Mouse (Mus musculus) hindbrain, embryonic 10.5 days (tissue): Measurements from ENCODE around the gene Ldhal6b. TPM values are rescaled to one million over a fixed set of nuclear protein-coding genes. Genes with fewer than 3 reads are reported as not detected.

Source experiments
- DNase-seq: peaks from one replicate; pipeline ENCODE4 v3.0.0-alpha.2; 2017; ENCODE audit warnings: low spot score
- H3K27ac ChIP-seq: fragments of 300-500 bp; sonication (generic); 2 replicates; pipeline ENCODE4 v1.5.1; 2016; ENCODE audit warnings: mild to moderate bottlenecking, moderate library complexity
- H3K27me3 ChIP-seq: fragments of 300-500 bp; sonication (generic); 2 replicates; pipeline ENCODE4 v1.6.1; 2016; ENCODE audit warnings: mild to moderate bottlenecking; ENCODE audit not compliant: poor library complexity, insufficient read depth, severe bottlenecking
- H3K36me3 ChIP-seq: fragments of 300-500 bp; sonication (generic); 2 replicates; pipeline ENCODE4 v1.6.1; 2016; ENCODE audit warnings: mild to moderate bottlenecking, moderate library complexity
- H3K4me1 ChIP-seq: fragments of 300-500 bp; sonication (generic); replicated peaks from 2 replicates; pipeline ENCODE4 v1.6.1; 2016; ENCODE audit warnings: mild to moderate bottlenecking
- H3K4me3 ChIP-seq: fragments of 300-500 bp; sonication (generic); 2 replicates; pipeline ENCODE4 v1.5.1; 2016; ENCODE audit warnings: mild to moderate bottlenecking, moderate library complexity
- H3K9me3 ChIP-seq: fragments of 300-500 bp; sonication (generic); 2 replicates; pipeline ENCODE4 v1.6.1; 2016; ENCODE audit warnings: mild to moderate bottlenecking, moderate library complexity
- WGBS: fragments of 180-500 bp; shearing (Covaris S2); methylation state at CpG from one replicate; pipeline ENCODE4 v1.1.7; 2016; 5-methylcytosine and 5-hydroxymethylcytosine counted together
- polyA plus RNA-seq: library from polyadenylated mRNA; unstranded; fragments of >200 nt; fragmentation: Nextera tagmentation; extraction: Ambion mirVana; gene quantifications from 2 replicates; pipeline ENCODE4 v1.2.1, GENCODE M21; 2016

Ldhal6b gene
- polyA plus RNA-seq, 1 experiment from 2014 or later, result 0.14 TPM

GRCm38 (mm10) chr17:5424156-5424555 lies 5.6 kb upstream of the Ldhal6b start:
- no peaks in the 10 kb centered on the region for H3K9me3 ChIP-seq
- no peak overlapping the region for H3K4me3 ChIP-seq
- 87% methylated on average over 8 of the region's 8 CpGs for WGBS
- H3K4me1 ChIP-seq, result no peaks in the 10 kb centered on the region
- no peak overlapping the region for H3K27ac ChIP-seq
- no peak for DNase-seq
- H3K36me3 ChIP-seq, result peaks cover 41% of the 10 kb centered on the region
- H3K27me3 ChIP-seq, result no peaks in the 10 kb centered on the region

GRCm38 (mm10) chr17:5421835-5422234 lies 3.3 kb upstream of the Ldhal6b start:
- H3K4me1 ChIP-seq, result no peaks in the 10 kb centered on the region
- H3K36me3 ChIP-seq, result peaks cover 53% of the 10 kb centered on the region
- no peaks in the 10 kb centered on the region for H3K9me3 ChIP-seq
- no peak overlapping the region for H3K27ac ChIP-seq
- DNase-seq, result no peak
- H3K27me3 ChIP-seq, result no peaks in the 10 kb centered on the region
- WGBS, result 58% methylated on average over 4 of the region's 4 CpGs
- H3K4me3 ChIP-seq, result no peak overlapping the region

GRCm38 (mm10) chr17:5419771-5420518 lies 1.4 kb upstream of the Ldhal6b start:
- Histone ChIP-seq H3K27me3 (no peaks in the 10 kb centered on the region), H3K4me3 (no peak overlapping the region), H3K27ac (no peak overlapping the region), H3K4me1 (no peaks in the 10 kb centered on the region), H3K9me3 (no peaks in the 10 kb centered on the region), H3K36me3 (peaks cover 53% of the 10 kb centered on the region)
- DNase-seq, result no peak
- 88% methylated on average over 6 of the region's 6 CpGs for WGBS

DNA sequence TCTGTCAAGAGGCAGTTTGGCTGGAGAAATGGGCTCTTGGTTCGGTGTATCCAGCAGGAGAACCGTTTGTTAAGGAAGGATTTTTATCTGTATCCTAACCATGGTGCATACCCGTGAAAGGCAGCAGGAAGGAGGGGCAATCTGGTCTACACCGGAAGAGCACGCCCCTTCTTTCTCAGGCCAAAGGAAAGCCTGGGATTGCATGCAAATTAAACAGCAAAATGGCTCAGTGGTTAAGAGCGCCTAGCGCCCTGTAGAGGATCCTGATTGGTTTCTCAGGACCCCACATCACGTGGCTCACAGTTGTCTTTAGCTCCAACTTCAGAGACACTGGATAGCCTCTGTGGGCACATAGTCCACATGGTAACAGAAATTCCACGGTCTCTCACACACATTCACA lies 489 bp upstream of the Ldhal6b start:
- peaks cover 56% of the 10 kb centered on the region for H3K36me3 ChIP-seq
- H3K27ac ChIP-seq, result no peak overlapping the region
- no peak for DNase-seq
- H3K4me1 ChIP-seq, result no peaks in the 10 kb centered on the region
- no peaks in the 10 kb centered on the region for H3K27me3 ChIP-seq
- 87% methylated on average over 9 of the region's 9 CpGs for WGBS
- no peak overlapping the region for H3K4me3 ChIP-seq
- H3K9me3 ChIP-seq, result no peaks in the 10 kb centered on the region

DNA sequence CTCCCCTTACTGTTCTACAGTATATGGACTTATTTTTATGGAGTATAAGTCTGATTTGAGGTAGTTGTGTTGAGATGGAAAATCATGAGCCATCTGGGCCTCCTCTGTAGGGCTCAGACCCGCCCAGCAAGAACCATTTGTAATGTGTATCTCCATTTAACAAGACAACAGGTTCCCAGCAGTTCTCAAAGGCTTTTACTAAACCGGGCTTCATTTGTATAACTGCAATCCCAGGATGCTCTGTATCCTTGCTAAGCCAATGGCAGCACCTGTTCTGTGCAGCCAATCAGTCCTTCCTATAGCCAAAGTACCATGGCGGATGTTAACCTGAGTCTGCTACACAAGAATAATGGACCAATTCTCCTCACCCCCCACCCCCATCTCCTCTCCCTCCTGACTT lies 2.0 kb downstream of the Ldhal6b start:
- Histone ChIP-seq H3K4me3 (no peak overlapping the region), H3K4me1 (no peaks in the 10 kb centered on the region), H3K27ac (no peak overlapping the region), H3K27me3 (no peaks in the 10 kb centered on the region), H3K9me3 (no peaks in the 10 kb centered on the region), H3K36me3 (peaks cover 55% of the 10 kb centered on the region)
- WGBS, result 95% methylated on average over 3 of the region's 3 CpGs
- DNase-seq, result no peak

GRCm38 (mm10) chr17:5414041-5414440 lies 4.5 kb downstream of the Ldhal6b start:
- Histone ChIP-seq H3K4me3 (no peak overlapping the region), H3K9me3 (no peaks in the 10 kb centered on the region), H3K27me3 (no peaks in the 10 kb centered on the region), H3K36me3 (peaks cover 55% of the 10 kb centered on the region), H3K4me1 (no peaks in the 10 kb centered on the region), H3K27ac (no peak overlapping the region)
- 91% methylated on average over 3 of the region's 3 CpGs for WGBS
- DNase-seq, result no peak

- Histone ChIP-seq H3K4me3 (no peak overlapping the region), H3K4me1 (no peaks in the 10 kb centered on the region), H3K27ac (no peak overlapping the region), H3K27me3 (no peaks in the 10 kb centered on the region), H3K9me3 (no peaks in the 10 kb centered on the region), H3K36me3 (peaks cover 48% of the 10 kb centered on the region)
- 89% methylated on average over 13 of the region's 13 CpGs for WGBS
- DNase-seq, result no peak
These were observed 5.2 kb downstream of the Ldhal6b start for GRCm38 (mm10) chr17:5413350-5413749.

GRCm38 (mm10) chr17:5412740-5413139 lies 5.8 kb downstream of the Ldhal6b start:
- Histone ChIP-seq H3K36me3 (peaks cover 42% of the 10 kb centered on the region), H3K27ac (no peak overlapping the region), H3K4me1 (no peaks in the 10 kb centered on the region), H3K27me3 (no peaks in the 10 kb centered on the region), H3K4me3 (no peak overlapping the region), H3K9me3 (no peaks in the 10 kb centered on the region)
- no peak for DNase-seq
- WGBS, result 93% methylated on average over 7 of the region's 7 CpGs

DNA sequence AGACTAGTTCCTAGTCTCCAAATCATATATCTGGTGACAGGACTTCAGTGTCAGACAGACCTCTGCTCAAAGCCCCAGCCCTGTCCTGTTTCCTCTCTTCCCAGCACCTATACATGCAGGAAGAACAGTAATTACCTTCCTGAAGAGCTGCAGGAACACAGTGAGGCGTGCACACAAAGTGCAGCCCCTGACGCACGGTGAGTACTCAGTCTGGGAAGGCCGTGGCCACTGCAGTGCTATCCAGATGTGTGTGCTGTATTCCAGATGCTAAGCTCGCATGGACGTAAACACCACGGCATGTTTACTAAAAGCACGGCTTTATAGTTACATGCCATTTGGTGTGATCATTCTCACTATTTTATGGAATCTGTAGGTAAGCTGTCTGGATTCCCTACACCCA lies 6.3 kb downstream of the Ldhal6b start:
- 95% methylated on average over 8 of the region's 8 CpGs for WGBS
- H3K27ac ChIP-seq, result no peak overlapping the region
- no peaks in the 10 kb centered on the region for H3K27me3 ChIP-seq

DNA sequence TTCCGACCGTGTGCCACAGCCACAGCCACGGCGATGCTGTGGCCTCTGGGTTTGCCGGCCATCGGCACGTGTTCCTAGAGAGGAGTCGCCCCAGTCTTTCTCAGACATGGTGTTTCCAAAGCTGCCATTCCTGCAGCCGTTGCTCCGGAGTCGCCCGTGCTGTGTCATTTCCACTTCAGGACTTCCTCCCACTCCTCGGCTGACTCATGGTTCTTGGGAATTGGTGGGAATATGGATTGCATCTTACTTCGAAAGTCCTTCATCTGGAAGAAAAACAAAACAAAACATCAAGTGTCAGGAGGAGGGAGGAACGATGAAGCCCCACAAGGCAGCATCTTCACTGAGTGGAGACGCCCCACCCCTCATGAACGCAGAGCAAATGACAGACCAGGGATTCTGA lies 7.4 kb downstream of the Ldhal6b start:
- 94% methylated on average over 17 of the region's 17 CpGs for WGBS
- Histone ChIP-seq H3K36me3 (peaks cover 36% of the 10 kb centered on the region), H3K9me3 (no peaks in the 10 kb centered on the region), H3K27ac (no peak overlapping the region), H3K4me1 (no peaks in the 10 kb centered on the region), H3K4me3 (no peak overlapping the region), H3K27me3 (0 out of 2 replicates have a peak, but pooled peaks cover 5% of the 10 kb centered on the region)
- DNase-seq, result no peak

More for the DNA sequence above, 6.3 kb downstream of the Ldhal6b start:
- DNase-seq, result no peak
- H3K4me3 ChIP-seq, result no peak overlapping the region
- no peaks in the 10 kb centered on the region for H3K4me1 ChIP-seq
- peaks cover 37% of the 10 kb centered on the region for H3K36me3 ChIP-seq
- no peaks in the 10 kb centered on the region for H3K9me3 ChIP-seq

DNA sequence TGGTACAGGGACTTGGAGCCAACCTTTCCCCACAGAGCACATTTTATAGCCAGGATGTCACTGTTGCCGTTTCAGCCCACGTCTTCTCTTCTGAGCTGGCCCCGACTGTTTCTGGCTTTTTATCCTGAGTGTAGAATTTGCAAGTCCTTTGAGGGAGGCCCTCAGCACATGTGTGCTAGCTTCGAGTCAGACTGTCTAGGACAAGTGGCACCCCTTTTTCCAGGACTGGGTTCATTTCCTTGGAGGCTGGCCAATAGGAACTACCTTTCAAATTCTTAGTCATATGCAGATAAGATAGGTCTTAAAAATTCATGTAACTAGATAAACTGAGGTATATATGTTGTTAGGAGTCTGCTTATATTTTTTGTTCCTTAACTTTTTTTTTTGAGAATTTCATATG lies 8.2 kb downstream of the Ldhal6b start:
- H3K9me3 ChIP-seq, result no peaks in the 10 kb centered on the region
- peaks cover under 1% of the 10 kb centered on the region; the same call in 1 of the 2 replicates for H3K4me1 ChIP-seq
- peaks cover 11% of the 10 kb centered on the region for H3K27me3 ChIP-seq
- H3K4me3 ChIP-seq, result no peak overlapping the region
- WGBS, result 94% methylated on average over 4 of the region's 4 CpGs
- H3K27ac ChIP-seq, result no peak overlapping the region
- DNase-seq, result no peak
- H3K36me3 ChIP-seq, result peaks cover 36% of the 10 kb centered on the region

- no peak overlapping the region for H3K27ac ChIP-seq
- H3K4me1 ChIP-seq, result peaks cover 20% of the 10 kb centered on the region
- H3K27me3 ChIP-seq, result peaks cover 38% of the 10 kb centered on the region
- peaks cover 23% of the 10 kb centered on the region for H3K36me3 ChIP-seq
- no peaks in the 10 kb centered on the region for H3K9me3 ChIP-seq
- no peak for DNase-seq
- no peak overlapping the region for H3K4me3 ChIP-seq
- WGBS, result 87% methylated on average over 6 of the region's 6 CpGs
These were observed 11.5 kb downstream of the Ldhal6b start for GRCm38 (mm10) chr17:5407030-5407429.

DNA sequence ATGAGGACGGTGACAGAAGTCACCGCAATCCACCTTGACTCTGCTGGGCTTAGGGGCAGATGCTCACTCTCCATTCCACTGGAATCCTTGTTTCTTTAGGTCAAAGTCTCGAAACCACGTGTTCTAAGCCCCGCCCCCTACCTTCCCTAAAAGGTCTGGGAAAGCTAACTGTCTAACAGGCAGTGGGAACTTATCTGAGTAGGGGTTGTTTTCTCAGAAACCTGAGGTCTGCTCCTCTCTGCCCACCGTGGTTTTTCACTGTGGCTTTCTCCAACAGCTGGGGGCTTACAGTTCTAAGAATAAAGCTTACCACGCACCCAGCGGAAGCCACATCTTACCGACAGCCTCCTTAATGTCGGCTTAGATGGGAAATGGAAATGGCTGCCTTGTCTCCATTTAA lies 12.0 kb downstream of the Ldhal6b start:
- no peaks in the 10 kb centered on the region for H3K9me3 ChIP-seq
- no peak overlapping the region for H3K27ac ChIP-seq
- WGBS, result 44% methylated on average over 10 of the region's 10 CpGs
- peaks cover 24% of the 10 kb centered on the region for H3K4me1 ChIP-seq
- H3K27me3 ChIP-seq, result peaks cover 39% of the 10 kb centered on the region
- H3K36me3 ChIP-seq, result peaks cover 19% of the 10 kb centered on the region
- DNase-seq, result no peak
- H3K4me3 ChIP-seq, result no peak overlapping the region

DNA sequence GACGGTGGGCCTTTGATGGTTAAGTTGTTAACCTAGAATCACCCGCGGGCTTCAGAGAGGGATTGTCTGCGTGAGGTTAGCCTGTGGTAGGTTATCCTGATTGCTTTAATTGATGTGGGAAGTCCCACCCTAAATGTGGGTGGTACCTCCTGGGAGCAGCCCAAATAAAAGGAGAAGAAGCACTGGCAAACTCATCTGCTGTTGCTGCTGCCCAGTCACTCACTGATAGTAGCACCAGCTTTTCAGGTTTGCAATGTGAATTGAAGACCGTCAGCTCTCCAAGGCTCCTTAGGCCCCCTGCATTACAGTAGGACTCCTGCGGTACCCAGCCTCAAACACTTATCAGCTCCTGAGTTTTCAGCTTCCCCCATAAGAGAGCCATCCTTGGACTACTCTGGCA lies 14.7 kb downstream of the Ldhal6b start:
- DNase-seq, result no peak
- WGBS, result 90% methylated on average over 6 of the region's 6 CpGs
- Histone ChIP-seq H3K27ac (no peak overlapping the region), H3K4me3 (no peak overlapping the region), H3K27me3 (peaks cover 43% of the 10 kb centered on the region), H3K36me3 (no peaks in the 10 kb centered on the region), H3K9me3 (no peaks in the 10 kb centered on the region), H3K4me1 (peaks cover 24% of the 10 kb centered on the region)
